Mouse (Mus musculus): ENCODE measurements at regions not wholly inside any gene's neighbourhood (a gene's known extent, or its start where the extent isn't known, plus 50 kb on each side); places are given as distances from the start of the nearest gene placed in this dataset.

DNA sequence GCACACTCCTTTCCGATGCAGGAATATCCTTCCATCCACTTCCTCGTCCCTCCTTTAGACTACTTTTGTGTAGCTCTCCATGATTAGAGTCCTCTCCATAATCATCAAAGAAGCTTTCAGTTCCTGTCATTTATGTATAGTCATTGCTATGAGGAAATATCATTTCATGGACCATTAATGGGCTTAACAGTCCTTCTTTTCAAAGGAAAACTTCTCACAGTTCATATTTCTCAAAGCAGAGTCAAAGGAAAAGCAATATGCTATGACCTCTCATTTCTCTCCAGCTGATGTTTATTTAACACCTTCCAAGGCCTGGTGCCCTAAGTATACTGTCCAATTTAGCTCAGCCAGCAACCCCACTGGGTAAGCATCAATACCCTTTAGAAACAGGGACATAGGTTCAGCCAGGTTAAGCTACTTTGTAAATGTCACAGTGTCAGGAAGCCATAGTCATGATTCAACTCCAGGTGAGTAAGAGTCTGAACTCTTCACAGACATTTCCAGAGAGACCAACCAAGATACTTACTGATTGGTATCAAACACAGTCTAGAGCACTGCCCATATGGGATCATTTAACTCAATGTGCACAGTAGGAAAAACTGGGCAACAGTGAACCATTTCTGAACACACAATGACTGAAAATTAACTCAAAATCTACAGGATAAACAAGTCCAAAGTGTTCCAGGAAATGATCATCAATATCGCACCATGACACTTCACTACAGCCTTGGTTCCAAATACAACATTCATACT is 1443.8 kb upstream of the Lrrc6 start:
- Histone ChIP-seq H3K4me1 (ENCODE audit: control insufficient read depth, insufficient read depth, low read length) (no peaks in the 10 kb centered on the region; the same call in 1 of the 2 replicates), H3K27ac (ENCODE audit: insufficient read depth, low read length) (no peak overlapping the region), H3K27me3 (ENCODE audit: control insufficient read depth, insufficient read depth, low read length) (no peaks in the 10 kb centered on the region), H3K4me3 (replicated peaks; ENCODE audit: insufficient read depth, low read depth, low read length) (no peak overlapping the region)
- DNase-seq: no peak
- WGBS: 96% methylated on average over 3 of the region's 3 CpGs
- TF ChIP-seq POLR2A (IDR thresholded peaks at IDR 0.05; ENCODE audit: borderline replicate concordance, insufficient read depth, low read length) (no peak), CTCF (IDR thresholded peaks at IDR 0.05; ENCODE audit: borderline replicate concordance, insufficient read depth, low read depth, low read length) (no peak)

- no peaks in the 10 kb centered on the region for H3K4me1 ChIP-seq (ENCODE audit: control insufficient read depth, insufficient read depth, low read length)
- no peak overlapping the region for H3K4me3 ChIP-seq (replicated peaks; ENCODE audit: insufficient read depth, low read depth, low read length)
- no peak overlapping the region for H3K27ac ChIP-seq (ENCODE audit: insufficient read depth, low read length)
- H3K27me3 ChIP-seq (ENCODE audit: control insufficient read depth, insufficient read depth, low read length): no peaks in the 10 kb centered on the region
- DNase-seq: no peak
- no peak for TF ChIP-seq CTCF (IDR thresholded peaks at IDR 0.05; ENCODE audit: borderline replicate concordance, insufficient read depth, low read depth, low read length)
- TF ChIP-seq POLR2A (IDR thresholded peaks at IDR 0.05; ENCODE audit: borderline replicate concordance, insufficient read depth, low read length): no peak
Observed at GRCm38 (mm10) chr15:67943046-67943445, 1442.3 kb upstream of the Lrrc6 start.

- H3K4me1 ChIP-seq (ENCODE audit: control insufficient read depth, insufficient read depth, low read length): no peaks in the 10 kb centered on the region
- no peak overlapping the region for H3K4me3 ChIP-seq (replicated peaks; ENCODE audit: insufficient read depth, low read depth, low read length)
- no peak for DNase-seq
- TF ChIP-seq CTCF (IDR thresholded peaks at IDR 0.05; ENCODE audit: borderline replicate concordance, insufficient read depth, low read depth, low read length): no peak
- TF ChIP-seq POLR2A (IDR thresholded peaks at IDR 0.05; ENCODE audit: borderline replicate concordance, insufficient read depth, low read length): no peak
- no peak overlapping the region for H3K27ac ChIP-seq (ENCODE audit: insufficient read depth, low read length)
- 56% methylated on average over 1 of the region's 1 CpGs for WGBS
- no peaks in the 10 kb centered on the region for H3K27me3 ChIP-seq (ENCODE audit: control insufficient read depth, insufficient read depth, low read length)
Observed at GRCm38 (mm10) chr15:67940510-67940909, 1439.8 kb upstream of the Lrrc6 start.

GRCm38 (mm10) chr15:67924885-67925284 is 1424.2 kb upstream of the Lrrc6 start:
- Histone ChIP-seq H3K27ac (ENCODE audit: insufficient read depth, low read length) (no peak overlapping the region), H3K27me3 (ENCODE audit: control insufficient read depth, insufficient read depth, low read length) (no peaks in the 10 kb centered on the region), H3K4me1 (ENCODE audit: control insufficient read depth, insufficient read depth, low read length) (no peaks in the 10 kb centered on the region), H3K4me3 (replicated peaks; ENCODE audit: insufficient read depth, low read depth, low read length) (no peak overlapping the region)
- TF ChIP-seq CTCF (IDR thresholded peaks at IDR 0.05; ENCODE audit: borderline replicate concordance, insufficient read depth, low read depth, low read length) (no peak), POLR2A (IDR thresholded peaks at IDR 0.05; ENCODE audit: borderline replicate concordance, insufficient read depth, low read length) (no peak)
- 83% methylated on average over 2 of the region's 2 CpGs for WGBS
- DNase-seq: no peak

DNA sequence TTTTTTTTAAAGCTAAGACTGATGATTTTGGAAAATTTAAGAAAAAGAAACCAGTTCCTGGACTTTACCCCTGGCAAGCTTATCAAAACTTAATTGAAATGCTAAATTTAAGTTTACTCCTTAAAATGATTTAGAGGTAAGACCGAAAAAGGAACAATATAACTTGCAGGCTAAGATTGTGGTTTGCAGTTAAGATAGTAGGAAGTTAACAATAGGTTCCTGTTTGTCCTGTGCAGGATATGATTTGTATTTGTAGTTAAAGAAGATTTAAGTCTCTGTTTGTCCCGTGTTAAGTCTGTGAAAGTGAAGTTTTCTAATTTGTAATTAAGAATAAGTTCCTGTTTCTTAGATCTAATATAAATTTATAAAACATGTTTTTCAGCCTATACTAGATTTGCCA is 1406.3 kb upstream of the Lrrc6 start:
- Histone ChIP-seq H3K27ac (ENCODE audit: insufficient read depth, low read length) (no peak overlapping the region), H3K4me3 (replicated peaks; ENCODE audit: insufficient read depth, low read depth, low read length) (no peak overlapping the region), H3K4me1 (ENCODE audit: control insufficient read depth, insufficient read depth, low read length) (no peaks in the 10 kb centered on the region), H3K27me3 (ENCODE audit: control insufficient read depth, insufficient read depth, low read length) (no peaks in the 10 kb centered on the region; the same call in 1 of the 2 replicates)
- 89% methylated on average over 2 of the region's 2 CpGs for WGBS
- TF ChIP-seq POLR2A (IDR thresholded peaks at IDR 0.05; ENCODE audit: borderline replicate concordance, insufficient read depth, low read length) (no peak), CTCF (IDR thresholded peaks at IDR 0.05; ENCODE audit: borderline replicate concordance, insufficient read depth, low read depth, low read length) (no peak)
- DNase-seq: no peak

DNA sequence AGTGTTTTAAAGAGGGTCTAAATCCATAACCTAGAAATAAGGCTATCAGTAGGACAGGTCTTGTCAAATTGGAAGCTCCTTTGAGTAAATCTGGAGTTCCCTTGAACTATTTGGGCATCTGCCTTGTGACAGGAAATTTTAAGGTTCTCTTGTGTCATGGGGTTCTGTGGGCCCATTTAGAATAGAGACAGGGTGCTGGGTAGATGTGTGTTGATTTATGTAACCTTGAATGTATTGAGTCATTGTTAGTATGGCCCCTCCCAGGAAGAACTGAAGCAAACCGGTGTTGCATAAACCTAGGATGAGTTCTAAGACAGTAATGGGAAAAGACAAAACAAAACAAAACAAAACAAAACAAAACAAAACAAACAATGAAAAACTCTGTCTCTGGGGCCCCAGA is 1404.6 kb upstream of the Lrrc6 start:
- Histone ChIP-seq H3K27ac (ENCODE audit: insufficient read depth, low read length) (no peak overlapping the region), H3K4me3 (replicated peaks; ENCODE audit: insufficient read depth, low read depth, low read length) (no peak overlapping the region), H3K27me3 (ENCODE audit: control insufficient read depth, insufficient read depth, low read length) (no peaks in the 10 kb centered on the region; the same call in 1 of the 2 replicates), H3K4me1 (ENCODE audit: control insufficient read depth, insufficient read depth, low read length) (no peaks in the 10 kb centered on the region)
- no peak for DNase-seq
- WGBS: 69% methylated on average over 1 of the region's 1 CpGs
- TF ChIP-seq POLR2A (IDR thresholded peaks at IDR 0.05; ENCODE audit: borderline replicate concordance, insufficient read depth, low read length): no peak
- no peak for TF ChIP-seq CTCF (IDR thresholded peaks at IDR 0.05; ENCODE audit: borderline replicate concordance, insufficient read depth, low read depth, low read length)

GRCm38 (mm10) chr15:67904646-67905045 is 1403.9 kb upstream of the Lrrc6 start:
- no peak for DNase-seq
- Histone ChIP-seq H3K4me1 (ENCODE audit: control insufficient read depth, insufficient read depth, low read length) (no peaks in the 10 kb centered on the region), H3K27ac (ENCODE audit: insufficient read depth, low read length) (no peak overlapping the region), H3K4me3 (replicated peaks; ENCODE audit: insufficient read depth, low read depth, low read length) (no peak overlapping the region), H3K27me3 (ENCODE audit: control insufficient read depth, insufficient read depth, low read length) (no peaks in the 10 kb centered on the region; the same call in 1 of the 2 replicates)
- TF ChIP-seq POLR2A (IDR thresholded peaks at IDR 0.05; ENCODE audit: borderline replicate concordance, insufficient read depth, low read length): no peak
- TF ChIP-seq CTCF (IDR thresholded peaks at IDR 0.05; ENCODE audit: borderline replicate concordance, insufficient read depth, low read depth, low read length): no peak

- no peak for TF ChIP-seq POLR2A (IDR thresholded peaks at IDR 0.05; ENCODE audit: borderline replicate concordance, insufficient read depth, low read length)
- TF ChIP-seq CTCF (IDR thresholded peaks at IDR 0.05; ENCODE audit: borderline replicate concordance, insufficient read depth, low read depth, low read length): no peak
- 99% methylated on average over 2 of the region's 2 CpGs for WGBS
- Histone ChIP-seq H3K4me3 (replicated peaks; ENCODE audit: insufficient read depth, low read depth, low read length) (no peak overlapping the region), H3K27me3 (ENCODE audit: control insufficient read depth, insufficient read depth, low read length) (no peaks in the 10 kb centered on the region; the same call in 1 of the 2 replicates), H3K4me1 (ENCODE audit: control insufficient read depth, insufficient read depth, low read length) (no peaks in the 10 kb centered on the region), H3K27ac (ENCODE audit: insufficient read depth, low read length) (no peak overlapping the region)
- no peak for DNase-seq
Observed at GRCm38 (mm10) chr15:67902982-67903381, 1402.3 kb upstream of the Lrrc6 start.
